Mouse (Mus musculus) forebrain, postnatal 0 days (tissue): Measurements from ENCODE around the gene Epha6. TPM values are rescaled to one million over a fixed set of nuclear protein-coding genes. Genes with fewer than 3 reads are reported as not detected.
A peak's percentile ranks its signal among the peaks of the same experiment; 100 is the strongest.

Source experiments
- ATAC-seq: fragments of 200-750 bp; cut with Nextera tagmentation; 2 replicates; pipeline ENCODE4 v1.8.0; 2017; ENCODE audit warnings: mild to moderate bottlenecking, moderate library complexity
- DNase-seq: peaks from one replicate; pipeline ENCODE4 v3.0.0-alpha.2; 2015
- H3K27ac ChIP-seq: fragments of 300-500 bp; sonication (generic); 2 replicates; pipeline ENCODE4 v1.5.1; 2014; ENCODE audit warnings: low read depth, mild to moderate bottlenecking, antibody characterized with exemption, low read length, moderate library complexity, mixed read lengths
- H3K27me3 ChIP-seq: fragments of 300-500 bp; sonication (generic); 2 replicates; pipeline ENCODE4 v1.6.1; 2014; ENCODE audit warnings: mild to moderate bottlenecking, low read length, mixed read lengths; ENCODE audit not compliant: insufficient read depth
- H3K36me3 ChIP-seq: fragments of 300-500 bp; sonication (generic); 2 replicates; pipeline ENCODE4 v1.6.1; 2014; ENCODE audit warnings: mild to moderate bottlenecking, moderate library complexity; ENCODE audit not compliant: insufficient read depth
- H3K4me1 ChIP-seq: fragments of 300-500 bp; sonication (generic); 2 replicates; pipeline ENCODE4 v1.6.1; 2014; ENCODE audit warnings: antibody characterized with exemption; ENCODE audit not compliant: insufficient read depth
- H3K4me2 ChIP-seq: fragments of 300-500 bp; sonication (generic); 2 replicates; pipeline ENCODE4 v1.6.1; 2014; ENCODE audit warnings: low read depth, mild to moderate bottlenecking, moderate library complexity
- H3K4me3 ChIP-seq: fragments of 300-500 bp; sonication (generic); 2 replicates; pipeline ENCODE4 v1.5.1; 2014; ENCODE audit warnings: low read depth, low read length, mixed read lengths
- H3K9ac ChIP-seq: fragments of 300-500 bp; sonication (generic); 2 replicates; pipeline ENCODE4 v1.6.1; 2014; ENCODE audit warnings: mild to moderate bottlenecking
- H3K9me3 ChIP-seq: fragments of 300-500 bp; sonication (generic); 2 replicates; pipeline ENCODE4 v1.6.1; 2016; ENCODE audit warnings: low read length
- CTCF ChIP-seq: sonication (generic); IDR thresholded peaks from 2 replicates; pipeline ENCODE4 v1.5.1; 2016; ENCODE audit warnings: antibody characterized with exemption, control low read depth, low read depth
- WGBS: fragments of 180-500 bp; shearing (Covaris S2); extraction: QIAGEN DNeasy Blood & Tissue Kit; methylation state at CpG from one replicate; pipeline ENCODE4 v1.1.7; 2014; 5-methylcytosine and 5-hydroxymethylcytosine counted together
- polyA plus RNA-seq: library from polyadenylated mRNA; unstranded; fragments of >200 nt; fragmentation: Nextera tagmentation; extraction: Ambion mirVana; gene quantifications from 2 replicates; pipeline ENCODE4 v1.2.1, GENCODE M21; 2015
- total RNA-seq: library from RNA; depleted of rRNA; stranded (reverse); fragments of >200 nt; gene quantifications from 2 replicates; pipeline ENCODE4 v1.2.3, GENCODE M21; 2014; rRNA removed

Gene Epha6
- total RNA-seq (25.2 and 29.3 TPM in 2 replicates), polyA plus RNA-seq (3.3 and 8.1 TPM in 2 replicates)

GRCm38 (mm10) chr16:60605061-60605831 lies at the start of gene Epha6:
Epha6 (minus strand) TSS chr16:60605531.
- no peaks in the 10 kb centered on the region for H3K36me3 ChIP-seq
- no peaks in the 10 kb centered on the region for H3K27me3 ChIP-seq
- no peaks in the 10 kb centered on the region for H3K4me1 ChIP-seq
- 2% methylated on average over 44 of the region's 45 CpGs for WGBS
- 0 out of 2 replicates have a peak within 1 kb of the TSS, but pooled peaks have one; percentile 46 for H3K27ac ChIP-seq
- ATAC-seq (peak; percentile 72), DNase-seq (peak; percentile 71)
- no peaks in the 10 kb centered on the region for H3K9me3 ChIP-seq
- H3K4me2 ChIP-seq, result peak within 1 kb of the TSS; percentile 97
- peak within 1 kb of the TSS; percentile 48 for H3K4me3 ChIP-seq
- H3K9ac ChIP-seq, result peak within 1 kb of the TSS; percentile 67
- TF ChIP-seq CTCF, result peak; percentile 45; the same call in 1 of the 2 replicates

GRCm38 (mm10) chr16:60651716-60652115 lies 46.4 kb upstream of the Epha6 start:
- ATAC-seq (no peak), DNase-seq (no peak)
- Histone ChIP-seq H3K9me3 (no peaks in the 10 kb centered on the region), H3K27ac (no peak overlapping the region), H3K4me1 (no peaks in the 10 kb centered on the region), H3K4me2 (no peak overlapping the region), H3K4me3 (no peak overlapping the region), H3K9ac (no peak overlapping the region), H3K36me3 (no peaks in the 10 kb centered on the region), H3K27me3 (no peaks in the 10 kb centered on the region)
- TF ChIP-seq CTCF, result no peak

GRCm38 (mm10) chr16:60628091-60628490 lies 22.8 kb upstream of the Epha6 start:
- Histone ChIP-seq H3K4me3 (no peak overlapping the region), H3K27ac (no peak overlapping the region), H3K4me1 (no peaks in the 10 kb centered on the region), H3K36me3 (no peaks in the 10 kb centered on the region), H3K4me2 (no peak overlapping the region), H3K9ac (no peak overlapping the region), H3K27me3 (no peaks in the 10 kb centered on the region), H3K9me3 (no peaks in the 10 kb centered on the region)
- peak; percentile 48 for TF ChIP-seq CTCF
- peak; percentile 13 for DNase-seq
- ATAC-seq, result no peak

- 1% methylated on average over 38 of the region's 38 CpGs for WGBS
- Histone ChIP-seq H3K36me3 (no peaks in the 10 kb centered on the region), H3K27ac (0 out of 2 replicates have a peak overlapping the region, but pooled peaks have one; percentile 46), H3K27me3 (no peaks in the 10 kb centered on the region), H3K9ac (peak overlapping the region; percentile 67), H3K4me3 (peak overlapping the region; percentile 48), H3K9me3 (no peaks in the 10 kb centered on the region), H3K4me1 (no peaks in the 10 kb centered on the region), H3K4me2 (peak overlapping the region; percentile 97)
- DNase-seq (peak; percentile 86), ATAC-seq (peak; percentile 90)
- TF ChIP-seq CTCF, result peak; percentile 78
Measured at GRCm38 (mm10) chr16:60605832-60606583, 677 bp upstream of the Epha6 start.

- H3K4me1 ChIP-seq, result no peaks in the 10 kb centered on the region
- peak overlapping the region; percentile 67 for H3K9ac ChIP-seq
- 3% methylated on average over 10 of the region's 10 CpGs for WGBS
- ATAC-seq, result 0 out of 2 replicates have a peak, but pooled peaks have one; percentile 1
- H3K27me3 ChIP-seq, result no peaks in the 10 kb centered on the region
- no peak overlapping the region for H3K27ac ChIP-seq
- no peak for DNase-seq
- H3K4me3 ChIP-seq, result peak overlapping the region; percentile 48
- H3K9me3 ChIP-seq, result no peaks in the 10 kb centered on the region
- H3K4me2 ChIP-seq, result peak overlapping the region; percentile 97
- H3K36me3 ChIP-seq, result no peaks in the 10 kb centered on the region
- no peak for TF ChIP-seq CTCF
Measured at GRCm38 (mm10) chr16:60604613-60605012, 718 bp downstream of the Epha6 start.

DNA sequence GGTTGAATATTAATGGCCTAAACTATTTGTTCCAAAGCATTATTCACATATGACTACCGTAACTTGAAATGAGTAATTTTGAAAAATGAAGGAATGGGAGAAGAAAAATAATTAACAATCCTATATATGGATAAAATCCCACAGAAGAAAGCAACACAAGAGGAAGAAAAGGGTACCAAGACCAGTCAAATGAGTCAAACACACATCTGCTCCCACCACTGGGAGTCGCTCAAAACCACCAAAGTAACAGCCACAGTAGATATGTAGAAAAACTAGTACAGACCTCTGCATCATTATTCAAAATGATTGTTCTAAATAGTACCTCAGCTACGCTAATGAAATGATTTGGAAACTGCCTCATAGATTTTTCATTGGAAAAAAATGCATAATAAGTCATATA lies 20.0 kb downstream of the Epha6 start:
- 90% methylated on average over 3 of the region's 3 CpGs for WGBS
- H3K4me3 ChIP-seq, result no peak overlapping the region
- no peak for ATAC-seq

GRCm38 (mm10) chr16:60584695-60585094 lies 20.6 kb downstream of the Epha6 start:
- Histone ChIP-seq H3K9me3 (no peaks in the 10 kb centered on the region), H3K27ac (no peak overlapping the region), H3K4me2 (no peak overlapping the region), H3K4me1 (no peaks in the 10 kb centered on the region), H3K27me3 (no peaks in the 10 kb centered on the region), H3K9ac (no peak overlapping the region), H3K4me3 (no peak overlapping the region), H3K36me3 (no peaks in the 10 kb centered on the region)
- WGBS, result 77% methylated on average over 7 of the region's 7 CpGs
- DNase-seq, result no peak
- no peak for TF ChIP-seq CTCF
- ATAC-seq, result no peak

More for the DNA sequence above, 20.0 kb downstream of the Epha6 start:
- no peaks in the 10 kb centered on the region for H3K4me1 ChIP-seq
- DNase-seq, result no peak
- H3K9me3 ChIP-seq, result no peaks in the 10 kb centered on the region
- H3K36me3 ChIP-seq, result no peaks in the 10 kb centered on the region
- no peaks in the 10 kb centered on the region for H3K27me3 ChIP-seq
- H3K4me2 ChIP-seq, result no peak overlapping the region
- no peak for TF ChIP-seq CTCF
- H3K9ac ChIP-seq, result no peak overlapping the region
- no peak overlapping the region for H3K27ac ChIP-seq
